Mouse (Mus musculus): Measurements from ENCODE around the gene Galnt4. TPM values are rescaled to one million over a fixed set of nuclear protein-coding genes. Genes with fewer than 3 reads are reported as not detected.

Gene Galnt4
- polyA plus RNA-seq, 1 experiment from 2014 or later, result 3.1 TPM

Other genes starting within 250 kb of the Galnt4 start
- gene Atp2b1, start 193.8 kb upstream of the Galnt4 start, polyA plus RNA-seq (2015; fragmentation: Nextera tagmentation; extraction: Ambion mirVana), result 254 and 255 TPM in 2 replicates
- gene Poc1b, start 1.1 kb upstream of the Galnt4 start, polyA plus RNA-seq (2015; fragmentation: Nextera tagmentation; extraction: Ambion mirVana), result 10.1 and 11.9 TPM in 2 replicates
- not detected in 2 replicates for gene Phxr2, start 18.2 kb downstream of the Galnt4 start, polyA plus RNA-seq (2015; fragmentation: Nextera tagmentation; extraction: Ambion mirVana)
- gene Dusp6, start 155.1 kb downstream of the Galnt4 start, polyA plus RNA-seq (2015; fragmentation: Nextera tagmentation; extraction: Ambion mirVana), result 27.2 and 27.7 TPM in 2 replicates